Mouse (Mus musculus) retina, postnatal 7 days (tissue): Measurements from ENCODE around the gene Parp8.

Experiments used
- DNase-seq: peaks from one replicate; pipeline ENCODE4 v3.0.0-alpha.2; 2012; ENCODE audit warnings: low read depth, low spot score

Gene Parp8

DNA sequence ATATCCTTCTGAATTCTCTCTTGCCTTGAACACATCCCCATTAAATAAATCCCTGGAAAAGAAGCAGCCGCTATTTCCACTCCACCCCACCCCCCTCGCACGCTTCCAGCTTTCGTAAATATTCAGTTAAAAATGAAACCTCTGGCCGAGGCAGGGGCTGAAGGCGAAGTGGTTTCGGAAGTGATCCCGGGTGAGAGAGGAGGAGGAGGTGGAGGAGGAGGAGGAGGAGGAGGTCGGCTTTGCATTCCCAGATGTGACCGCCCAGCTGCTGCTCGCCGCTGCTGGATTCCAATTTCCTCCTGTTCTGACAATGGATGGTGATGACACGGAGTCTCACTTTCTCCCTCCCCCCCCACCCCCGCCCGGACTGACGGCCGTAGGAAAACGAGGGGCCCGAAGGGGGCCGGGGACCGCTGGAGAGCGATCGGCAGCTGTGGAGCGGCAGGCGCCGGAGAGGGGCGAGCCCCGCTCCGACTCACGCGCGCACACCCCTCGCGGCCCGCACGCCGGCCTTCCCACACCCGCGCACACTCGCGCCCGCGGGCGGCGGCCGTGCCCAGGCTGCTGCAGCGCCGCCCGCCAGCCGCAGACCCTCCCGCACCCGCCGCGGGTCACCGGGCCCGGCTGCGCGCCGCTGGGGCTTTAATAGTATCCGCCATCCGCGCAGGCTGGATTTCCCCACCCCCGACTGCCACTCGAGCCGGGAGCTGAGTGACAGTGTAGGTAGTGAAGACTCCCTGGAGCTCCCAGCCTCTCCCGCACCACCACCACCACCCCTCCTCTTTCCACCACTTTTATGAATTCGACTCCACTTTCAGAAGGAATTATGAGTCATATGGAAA, at the start of gene Parp8:
Parp8 (minus strand) TSS at position 312 of the 842 bp plus-strand sequence.
- peak; percentile 31 for DNase-seq

DNA sequence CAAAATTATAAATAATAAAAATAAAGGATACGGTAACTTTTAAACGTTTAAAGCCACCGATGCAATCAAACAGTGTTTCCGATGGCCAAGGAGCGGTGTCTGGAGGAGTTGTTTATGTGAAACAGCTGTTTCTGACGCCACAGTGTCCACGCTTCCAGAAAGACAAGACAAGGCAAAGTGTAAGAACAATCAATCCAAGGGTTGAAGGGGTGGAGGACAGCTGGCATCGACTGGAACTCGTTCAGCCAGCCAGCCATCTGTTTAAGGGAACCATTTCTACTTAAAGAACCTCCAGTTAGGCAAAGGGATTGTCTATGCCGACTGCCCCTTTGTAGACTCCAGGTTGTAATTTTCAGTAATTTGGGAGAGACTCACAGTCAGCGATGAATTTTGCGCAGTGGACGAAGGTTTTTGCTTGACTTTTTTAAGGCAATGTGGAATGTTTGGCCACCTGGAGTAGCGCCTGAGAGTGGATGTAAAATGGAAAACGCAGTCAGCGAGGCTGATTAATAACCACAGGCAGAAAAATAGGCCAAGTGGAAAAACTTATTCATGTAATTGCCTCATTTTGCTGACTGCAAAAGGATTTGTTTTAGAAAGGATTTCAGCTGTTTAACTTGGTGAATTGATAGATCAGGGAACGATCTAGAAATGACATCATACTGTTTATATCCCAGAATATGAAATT, 37.4 kb upstream of the Parp8 start:
- DNase-seq = no peak

DNA sequence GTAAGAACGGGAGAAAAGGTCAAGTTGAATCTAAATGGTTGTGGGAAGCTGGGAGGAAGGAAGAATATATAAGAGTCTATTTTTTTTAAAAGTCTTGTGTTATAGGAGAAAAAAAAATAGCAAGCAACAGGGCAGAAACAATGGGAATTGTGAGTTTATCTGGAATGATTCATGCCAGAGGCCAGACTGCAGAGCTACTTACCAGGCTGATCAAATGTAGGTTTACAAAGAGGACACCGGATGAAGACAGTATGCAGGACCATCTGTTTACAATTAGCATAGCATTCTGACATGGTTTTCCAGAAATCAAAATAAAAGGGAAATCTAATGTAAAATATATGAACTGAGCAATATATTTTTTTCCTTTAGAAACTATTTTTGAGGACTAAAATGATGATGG, 31.1 kb upstream of the Parp8 start:
- no peak for DNase-seq

DNA sequence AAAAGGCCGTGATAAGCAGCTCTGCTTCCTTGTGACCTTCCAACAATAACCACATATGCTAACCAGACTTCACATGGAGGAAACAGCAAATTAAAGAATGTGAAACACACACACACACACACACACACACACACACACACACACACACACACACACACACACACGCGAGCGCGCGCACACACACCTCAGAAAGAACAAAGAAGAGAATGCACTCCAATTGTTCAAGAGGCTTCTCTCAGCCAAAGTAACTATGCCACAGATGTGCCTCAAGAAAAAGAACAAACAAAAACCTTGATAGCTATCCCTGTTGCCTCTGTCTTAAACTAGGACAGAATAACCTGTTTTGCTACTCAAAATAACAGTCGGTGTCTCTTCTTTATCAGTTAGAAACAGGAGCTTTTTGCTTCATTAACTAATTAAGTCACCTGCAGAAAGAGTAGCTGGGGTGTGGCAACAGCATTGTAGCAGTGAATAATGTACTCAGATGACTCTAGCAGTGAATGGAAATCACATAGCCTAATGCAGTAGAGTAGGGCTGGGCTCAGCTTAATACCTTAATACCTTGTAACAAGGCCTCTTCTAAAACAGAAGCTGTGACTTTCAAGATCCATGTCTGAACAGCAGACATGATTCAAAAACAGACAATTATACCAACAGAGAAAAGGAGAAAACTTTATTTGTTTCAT, 29.6 kb upstream of the Parp8 start:
- DNase-seq = no peak

DNA sequence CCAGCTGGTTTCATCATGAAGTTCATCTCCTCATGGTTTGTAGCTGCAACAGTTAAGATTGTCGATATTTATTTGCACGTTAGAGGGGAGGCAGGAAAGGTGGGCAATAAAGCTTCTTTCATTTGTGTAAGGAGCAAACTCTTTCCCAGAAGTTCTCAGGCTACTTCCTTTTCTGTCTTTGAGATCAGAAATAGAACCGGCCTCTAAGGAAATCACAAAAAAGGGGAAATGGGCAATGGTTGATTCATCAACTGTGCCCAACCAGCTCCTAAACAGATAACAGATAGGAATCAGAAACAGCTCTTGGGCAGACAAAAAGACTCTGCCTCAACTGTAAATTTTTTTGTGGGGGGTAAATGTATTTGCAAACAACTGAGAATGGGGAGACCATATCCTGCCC, 27.4 kb upstream of the Parp8 start:
- no peak for DNase-seq

DNA sequence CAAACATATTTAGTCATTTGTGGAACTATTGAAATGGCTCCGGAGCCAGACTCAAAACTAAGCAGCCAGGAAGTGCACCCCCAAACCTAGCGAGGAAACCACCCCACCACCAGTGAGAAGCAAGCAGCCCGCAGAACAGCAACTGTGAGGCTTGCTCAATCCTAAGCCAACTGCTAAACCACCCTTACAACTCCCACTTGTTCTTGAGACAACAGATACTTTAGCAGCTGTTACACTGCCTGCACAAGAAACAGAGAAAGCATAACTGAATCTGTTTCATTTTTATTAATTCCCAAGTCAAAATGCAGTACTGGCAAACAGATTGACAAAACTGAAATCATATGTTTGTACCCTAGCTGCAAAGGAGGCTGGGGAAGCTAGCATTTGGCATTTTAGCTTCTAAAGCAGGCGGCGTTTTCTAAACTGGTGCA, 23.2 kb upstream of the Parp8 start:
- no peak for DNase-seq

DNA sequence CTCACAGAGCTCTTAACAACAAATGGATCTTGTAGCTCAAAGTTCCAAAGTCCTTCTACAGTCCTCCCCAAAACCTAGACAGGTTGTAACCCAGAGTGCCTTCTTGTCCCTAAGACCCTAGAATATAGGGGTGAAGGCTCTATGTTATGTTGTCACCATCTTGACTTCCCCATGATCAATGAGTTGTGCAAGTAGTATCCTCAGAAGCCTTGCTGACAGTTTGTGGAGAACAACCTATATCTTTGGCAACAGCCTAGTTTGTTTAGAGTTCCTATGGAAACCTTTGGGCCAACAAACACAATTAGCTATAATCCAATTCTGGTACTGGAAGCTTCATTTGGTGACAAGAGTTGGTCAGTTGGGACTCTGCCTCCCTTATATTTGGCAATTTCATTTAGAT, 18.2 kb upstream of the Parp8 start:
- DNase-seq = no peak

DNA sequence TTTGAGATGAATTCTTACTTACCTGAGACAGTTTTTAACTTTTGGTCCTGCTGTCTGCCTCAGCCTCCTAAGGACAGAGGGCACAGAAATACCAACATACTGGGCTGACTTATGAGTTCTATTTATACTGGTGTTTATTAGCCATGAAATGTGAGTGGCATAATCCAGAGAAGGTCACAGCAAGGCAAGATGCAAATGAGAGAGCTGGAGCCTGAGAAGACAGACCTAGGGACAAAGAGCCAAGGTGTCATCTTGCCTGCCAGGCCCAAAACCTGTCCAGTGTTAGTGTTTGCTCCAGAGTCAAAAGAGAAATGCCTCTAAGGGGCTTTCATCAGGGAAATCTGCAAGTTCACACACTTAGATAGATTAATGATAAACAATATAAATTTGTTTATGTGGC, 15.7 kb upstream of the Parp8 start:
- DNase-seq = no peak

DNA sequence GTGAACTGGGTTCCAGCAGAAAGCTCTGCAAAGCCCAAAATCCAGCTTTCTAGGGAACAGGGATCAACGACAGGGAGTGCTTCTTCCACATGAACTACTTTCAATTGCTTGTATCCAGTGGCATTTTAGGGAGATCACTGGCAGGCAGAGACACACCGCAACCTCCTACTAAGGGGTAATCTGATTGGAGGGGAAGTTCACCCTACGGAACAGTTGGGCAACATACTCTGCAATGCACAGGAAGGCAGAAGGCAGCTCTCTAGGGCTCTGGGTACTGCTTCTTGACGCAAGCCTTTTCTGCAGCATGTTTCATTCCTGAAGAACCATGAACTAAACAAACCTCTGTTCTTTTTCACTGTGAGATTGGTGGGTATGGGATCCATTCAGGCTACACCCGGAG, 10.9 kb upstream of the Parp8 start:
- DNase-seq = no peak

DNA sequence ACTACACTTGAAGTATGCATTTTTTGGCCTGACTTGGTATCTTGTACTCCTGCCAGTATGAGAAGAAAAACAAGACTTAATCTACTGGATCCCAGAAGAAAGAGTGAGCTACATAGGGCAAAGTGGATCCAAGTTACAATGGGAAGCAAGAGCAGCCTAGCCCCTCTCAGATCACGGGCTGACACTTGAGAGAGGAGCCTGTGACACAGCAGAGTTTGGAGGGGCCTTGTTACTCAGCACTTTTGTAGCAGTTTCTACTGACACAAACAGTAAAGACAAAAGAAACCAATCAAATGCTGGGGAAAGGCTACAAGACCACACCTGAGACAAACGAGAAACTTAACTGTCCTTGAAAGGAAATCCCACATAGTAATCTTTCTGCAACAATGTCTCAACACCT, 9.8 kb upstream of the Parp8 start:
- no peak for DNase-seq

DNA sequence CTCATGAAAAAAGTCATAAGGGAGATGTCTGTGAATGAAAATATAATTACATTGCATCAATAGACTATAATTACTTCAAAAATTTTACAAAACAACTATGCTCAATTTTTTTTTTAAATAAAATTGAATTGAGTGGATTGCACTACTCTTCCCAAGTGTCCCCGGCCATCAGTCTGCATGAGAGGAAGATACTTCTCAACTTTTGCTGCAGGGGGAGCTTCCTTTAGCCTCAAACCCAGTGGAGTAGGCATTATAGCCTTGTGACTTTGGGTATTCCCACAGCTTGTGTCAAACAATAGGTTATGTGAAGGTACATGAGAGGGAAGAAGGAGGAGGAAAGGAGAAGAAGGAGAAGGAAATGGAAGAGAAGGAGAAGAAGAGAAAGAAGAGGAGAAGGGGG, 9.3 kb upstream of the Parp8 start:
- DNase-seq = no peak

DNA sequence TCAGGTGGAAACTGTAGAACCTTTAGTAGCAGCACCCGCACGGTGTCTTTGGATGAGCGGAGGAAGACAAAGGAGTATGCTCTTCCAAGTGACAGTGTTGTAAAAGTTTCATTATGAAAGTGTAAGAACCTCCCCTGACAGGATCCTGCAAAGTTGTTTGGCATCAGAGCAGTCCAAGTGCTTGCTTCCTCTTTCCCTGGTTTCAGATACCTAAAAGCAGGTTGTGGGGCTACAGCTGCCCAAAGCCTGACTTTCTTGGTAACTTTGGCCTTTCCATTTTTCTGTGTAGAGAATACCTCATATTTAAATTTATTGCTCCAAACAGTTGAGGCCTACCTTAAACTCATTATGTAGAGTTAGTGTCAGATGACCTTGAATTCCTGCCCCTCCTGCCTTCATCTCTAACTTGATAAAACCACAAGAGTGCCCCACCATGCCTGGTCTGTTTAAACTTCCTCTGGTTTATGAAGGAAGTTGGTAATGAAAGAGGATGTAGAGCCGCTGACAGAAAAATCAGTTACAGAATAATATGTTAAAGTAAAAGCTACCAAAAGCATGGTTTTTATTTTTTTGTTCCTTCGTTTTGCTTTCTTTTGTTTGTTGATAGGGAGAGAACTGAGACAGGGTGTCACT, 8.5 kb upstream of the Parp8 start:
- DNase-seq = no peak

DNA sequence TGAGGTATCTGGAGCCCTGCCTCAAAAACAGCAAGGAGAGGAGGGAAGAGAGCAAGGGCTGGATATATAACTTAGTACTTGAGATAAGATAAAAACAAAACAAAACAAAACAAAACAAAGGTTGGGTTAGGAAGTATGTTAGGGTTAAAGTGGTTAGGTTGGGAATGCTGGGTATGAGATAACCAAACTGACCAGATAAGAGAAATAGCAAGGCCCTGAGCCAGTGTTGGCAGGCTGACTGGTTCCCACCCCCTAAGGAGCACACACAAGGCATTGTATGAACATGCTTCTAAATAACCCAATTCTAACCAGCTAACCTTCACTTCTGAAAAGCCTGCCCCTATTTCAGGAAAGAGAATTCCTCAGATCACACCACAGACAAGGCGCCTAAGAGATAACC, 7.1 kb upstream of the Parp8 start:
- DNase-seq = no peak

DNA sequence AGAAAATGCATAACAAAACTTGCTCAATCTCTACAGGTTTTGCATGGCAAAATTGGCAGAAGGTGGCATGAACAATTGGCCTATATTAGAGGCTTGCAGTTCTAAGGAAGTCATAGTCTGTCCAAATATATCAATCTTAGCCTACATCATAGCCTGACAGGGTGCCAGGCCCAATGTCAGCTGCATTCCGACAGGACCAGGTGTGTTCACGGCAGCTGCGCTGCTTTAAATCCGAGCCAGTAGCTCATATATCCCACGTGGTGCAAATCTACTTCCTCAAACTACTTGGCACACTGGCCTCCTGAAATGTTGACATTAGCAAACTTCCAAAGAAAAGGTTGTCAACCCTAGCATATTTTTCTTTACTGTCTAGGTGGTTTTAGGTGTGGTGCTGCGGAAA, 6.2 kb upstream of the Parp8 start:
- DNase-seq = no peak

DNA sequence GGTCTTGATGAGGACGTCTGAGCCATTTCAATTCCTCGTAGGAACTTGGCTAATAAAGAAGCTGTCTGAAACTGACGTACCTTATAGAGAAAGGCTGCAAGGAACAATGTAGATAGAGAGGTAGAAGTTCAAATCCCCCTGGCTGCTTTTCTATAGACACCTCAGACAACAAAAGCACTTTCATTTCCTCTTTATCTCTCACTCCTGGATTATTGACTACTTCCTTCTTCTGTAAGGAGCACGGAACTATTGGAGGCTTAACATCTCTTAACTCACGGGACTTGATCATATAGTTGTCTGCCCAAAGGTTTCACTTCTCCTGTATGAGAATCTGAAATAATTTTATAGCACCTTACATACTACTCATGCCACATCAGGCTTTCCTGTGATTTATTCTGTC, 2.9 kb upstream of the Parp8 start:
- no peak for DNase-seq

DNA sequence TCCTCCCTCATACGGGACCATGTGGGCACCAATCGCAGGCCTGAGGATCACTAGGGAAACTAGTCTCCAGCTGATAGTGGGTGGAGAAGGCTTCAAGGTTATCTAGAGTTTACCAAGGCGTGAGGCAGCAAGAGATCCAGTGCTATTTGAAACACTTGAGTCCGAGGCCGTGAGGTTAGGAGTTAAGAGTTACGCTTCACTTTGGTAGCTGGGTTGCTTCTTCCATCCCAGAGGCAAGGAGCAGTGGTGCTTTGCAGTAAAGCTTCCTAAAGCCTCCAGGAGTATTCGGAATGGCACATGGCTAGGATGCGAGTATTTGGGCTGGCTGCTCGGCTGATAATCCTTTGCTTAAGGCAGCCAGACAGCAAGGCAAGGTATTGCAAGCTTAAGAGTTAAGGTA, 2.0 kb upstream of the Parp8 start:
- DNase-seq = no peak

DNA sequence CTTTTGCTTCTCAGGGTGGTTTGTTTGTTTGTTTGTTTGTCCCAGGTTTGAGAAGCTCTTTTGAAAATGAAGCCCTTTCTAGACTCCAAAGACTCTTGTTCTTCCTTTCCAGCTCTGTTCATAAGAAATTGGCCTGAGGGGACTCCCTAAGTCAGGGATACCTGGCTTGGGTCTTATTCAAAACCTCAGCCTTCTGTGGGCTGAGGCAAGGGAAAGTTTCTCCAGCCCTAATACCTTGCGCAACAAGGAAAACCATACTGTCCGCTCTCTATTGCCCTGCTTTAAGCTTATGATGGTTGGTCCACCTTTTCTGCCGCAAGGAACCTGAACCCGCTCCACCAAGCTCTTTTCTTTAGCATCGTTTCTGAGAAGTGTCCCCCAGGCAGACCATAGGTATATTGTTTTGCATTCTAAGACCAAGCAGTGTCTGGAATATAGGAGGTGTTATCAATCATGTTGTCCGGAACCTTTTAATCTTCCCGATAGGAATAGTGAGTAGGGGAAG, 991 bp upstream of the Parp8 start:
- no peak for DNase-seq

DNA sequence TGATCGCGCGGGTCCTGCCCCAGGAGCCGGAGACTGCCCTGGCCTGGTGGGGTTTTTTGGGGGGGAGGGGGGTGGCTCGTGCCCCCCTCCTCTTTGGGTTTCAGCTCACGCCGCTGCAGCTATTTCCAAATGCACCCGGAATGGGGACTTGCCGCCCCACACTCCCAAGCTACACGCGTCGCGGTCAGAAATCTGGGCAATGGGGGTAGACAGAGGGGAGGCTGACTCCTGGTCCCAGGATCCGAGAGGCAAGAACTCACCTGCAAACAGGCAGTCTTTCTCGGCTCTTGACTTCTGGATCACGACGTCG, 466 bp downstream of the Parp8 start:
- DNase-seq = no peak

DNA sequence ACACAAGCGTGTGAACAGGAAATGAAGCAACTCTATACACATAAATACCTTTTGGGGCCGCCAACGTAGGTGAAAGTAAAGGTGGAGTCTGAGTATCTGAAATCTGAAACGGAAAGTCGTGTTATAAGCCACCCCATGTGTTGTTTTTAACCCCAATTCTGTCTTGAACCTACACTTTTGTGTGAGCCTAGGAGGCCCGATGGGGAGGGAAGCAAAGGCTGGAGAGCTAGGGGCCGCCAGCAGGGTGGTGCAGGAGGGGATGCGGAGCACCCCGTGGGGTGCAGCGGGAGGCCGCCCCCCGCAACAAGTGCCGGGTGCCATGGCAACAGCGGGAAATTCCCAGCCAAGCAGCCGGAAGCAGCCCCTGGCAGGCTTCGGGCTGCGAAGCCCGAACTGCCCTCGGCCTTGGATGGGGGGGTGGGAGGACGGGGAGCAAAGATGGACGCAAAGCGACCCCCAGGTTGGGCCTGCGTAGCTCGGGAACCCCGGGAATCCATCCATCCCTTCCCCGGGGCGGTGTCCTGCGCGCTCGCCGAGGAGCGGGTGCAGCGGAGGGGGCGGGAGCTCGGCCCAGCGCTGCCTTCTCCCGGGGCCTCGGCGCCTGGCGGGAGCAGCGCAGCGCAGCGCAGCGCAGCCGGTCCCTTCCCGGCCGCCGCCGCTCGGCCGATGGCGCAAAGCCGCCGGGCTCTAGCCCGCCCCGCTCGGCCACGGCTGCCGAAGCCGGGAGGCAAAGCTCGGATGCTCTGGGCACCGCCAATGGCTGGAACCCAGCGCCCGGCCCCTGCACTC, 1.0 kb downstream of the Parp8 start:
- DNase-seq = peak; percentile 38

DNA sequence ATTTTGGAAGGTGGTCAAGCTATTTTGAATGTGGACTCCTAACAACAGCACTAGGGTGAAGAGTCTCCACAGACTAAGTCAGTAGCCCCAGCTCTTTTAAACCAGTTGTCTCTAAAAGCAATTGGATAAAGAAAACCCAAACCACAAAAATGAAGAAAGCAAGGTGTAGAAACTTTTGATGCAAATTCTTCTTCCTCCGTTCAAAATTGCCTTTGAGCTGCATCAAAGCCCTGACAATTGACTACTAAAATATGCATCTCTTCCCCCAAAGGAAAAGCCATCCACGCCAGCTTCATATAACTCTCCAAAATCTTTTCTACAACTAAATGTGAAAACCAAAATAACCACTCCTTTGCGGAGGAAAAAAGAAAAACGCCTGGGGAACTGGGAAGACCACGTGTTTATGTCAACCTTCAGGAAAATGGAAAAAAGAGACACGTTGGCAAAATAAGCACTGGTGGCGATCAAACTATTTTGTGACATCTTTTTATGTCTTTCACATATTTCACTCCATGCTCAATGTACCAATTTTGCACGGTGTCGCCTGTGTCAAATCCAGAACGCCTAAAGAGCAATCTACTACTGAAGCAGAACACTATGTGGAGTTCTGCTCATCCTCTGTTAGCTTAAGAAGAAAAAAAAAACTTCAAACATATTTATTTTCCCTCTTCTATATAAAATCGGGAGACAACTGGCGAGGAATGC, 1.8 kb downstream of the Parp8 start:
- DNase-seq = no peak

DNA sequence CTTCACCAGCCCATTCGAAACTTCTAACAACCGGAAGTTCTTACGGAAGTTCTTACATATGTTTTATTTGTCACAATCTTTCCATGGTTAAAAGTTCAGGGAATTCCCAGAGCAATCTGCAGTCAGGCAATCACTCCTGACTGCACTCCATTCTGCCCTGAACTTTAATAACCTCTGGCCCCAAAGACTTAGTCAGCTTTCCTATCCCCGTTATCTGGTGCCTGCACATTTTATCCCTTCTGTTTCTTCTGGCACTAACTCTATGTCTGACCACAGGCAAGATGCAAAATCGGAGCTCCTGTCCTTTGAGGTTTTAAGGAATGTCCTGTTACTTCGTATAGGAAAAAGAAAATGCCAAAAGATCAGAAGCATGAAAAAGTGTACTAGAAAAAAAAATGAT, 4.7 kb downstream of the Parp8 start:
- no peak for DNase-seq
